Mouse (Mus musculus): Measurements from ENCODE around the gene Afdn. TPM values are rescaled to one million over a fixed set of nuclear protein-coding genes. Genes with fewer than 3 reads are reported as not detected.

Afdn gene
- total RNA-seq, 2 experiments from 2014 or later = 0.59 to 10.6 TPM

DNA sequence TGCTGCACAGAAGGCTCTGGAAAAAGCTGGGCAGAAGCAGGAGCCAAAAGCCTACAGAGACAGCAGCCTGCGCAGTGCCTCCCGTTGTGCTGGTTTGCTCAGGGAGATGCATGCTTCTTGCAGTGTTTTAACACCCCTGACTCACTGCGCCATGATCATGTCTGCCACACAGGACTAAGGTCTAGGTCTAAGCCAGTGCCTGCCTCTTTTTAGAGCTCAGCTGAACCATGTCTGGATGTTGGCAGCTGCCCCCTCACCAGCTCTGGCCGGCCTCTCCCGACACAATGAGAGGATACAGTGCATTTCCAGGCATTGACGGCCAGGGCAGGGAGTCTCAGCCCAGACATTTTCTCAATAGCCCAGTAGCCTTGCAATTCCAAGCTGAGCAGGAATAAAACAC lies 23.0 kb upstream of the Afdn start:
- no peak for ATAC-seq (replicated peaks; ENCODE audit: low FRiP score, low TSS enrichment, poor library complexity, severe bottlenecking)

DNA sequence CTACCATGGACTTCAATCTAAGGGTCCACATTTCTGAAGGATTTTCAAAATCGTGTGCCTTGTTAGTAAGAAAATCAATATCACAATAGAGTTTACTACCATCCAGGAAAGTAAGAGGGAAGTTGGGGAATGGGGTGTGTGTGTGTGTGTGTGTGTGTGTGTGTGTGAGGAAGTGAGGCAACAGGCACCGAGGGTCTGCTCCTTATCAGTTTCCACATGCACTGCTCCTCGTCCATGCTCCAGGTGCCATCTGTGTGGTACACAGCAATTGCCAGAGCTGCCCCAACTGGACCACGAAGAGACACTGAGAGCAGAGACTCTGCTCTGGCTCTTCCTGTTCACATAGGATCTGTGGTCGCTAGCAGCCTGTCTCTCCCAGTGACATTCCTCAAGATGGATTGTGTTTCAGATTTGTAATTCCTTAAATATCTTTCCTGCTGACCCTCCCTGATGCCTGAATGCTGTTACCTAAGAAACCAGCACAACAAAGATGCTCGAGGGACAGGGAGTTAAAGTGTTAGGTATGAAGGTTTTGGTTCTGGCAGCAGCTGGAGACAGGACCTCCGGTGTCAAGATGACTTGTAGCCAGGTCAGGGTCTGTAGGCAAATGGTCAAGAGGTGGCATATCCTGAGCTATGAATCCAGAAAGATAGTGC lies 22.1 kb upstream of the Afdn start:
- no peak for ATAC-seq (replicated peaks; ENCODE audit: low FRiP score, low TSS enrichment, poor library complexity, severe bottlenecking)

DNA sequence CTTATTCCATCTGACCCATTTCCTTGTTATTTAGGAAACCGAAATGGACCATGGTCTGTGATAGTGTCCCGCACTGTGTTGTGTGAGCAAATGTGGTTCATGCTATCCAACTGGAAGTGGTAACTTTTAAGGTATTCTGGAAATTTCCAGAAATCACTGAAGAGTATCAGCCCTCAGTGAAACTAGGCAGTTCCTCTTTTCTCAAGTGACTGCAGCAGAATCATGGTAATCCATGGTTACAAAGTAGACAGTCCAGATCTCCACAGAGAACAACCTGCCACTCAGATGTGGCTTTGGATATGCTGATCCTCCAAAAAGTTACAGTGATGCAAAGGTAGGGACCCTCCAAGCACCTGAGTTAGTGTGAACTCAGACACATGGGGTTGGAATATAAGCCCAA lies 21.4 kb upstream of the Afdn start:
- no peak for ATAC-seq (replicated peaks; ENCODE audit: low FRiP score, low TSS enrichment, poor library complexity, severe bottlenecking)

DNA sequence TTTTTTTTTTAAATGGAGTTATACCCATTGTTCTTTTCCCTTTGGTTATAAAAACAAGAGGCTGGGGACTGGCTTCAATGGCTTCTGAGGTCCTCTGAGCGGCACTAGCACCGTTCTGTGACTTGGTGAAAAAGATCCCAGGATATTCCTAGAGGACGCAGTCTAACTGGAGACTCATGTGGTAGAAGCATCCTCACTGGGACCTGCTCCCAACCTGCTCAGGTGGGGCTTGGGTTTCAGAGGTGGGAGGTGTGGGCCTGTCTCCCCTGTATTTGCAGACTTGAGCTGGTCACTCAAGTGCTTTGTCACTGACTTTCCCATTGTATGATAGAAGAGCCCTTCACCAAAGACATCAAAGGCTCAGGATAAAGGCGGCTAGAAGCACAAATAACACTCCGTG lies 20.4 kb upstream of the Afdn start:
- ATAC-seq (replicated peaks; ENCODE audit: low FRiP score, low TSS enrichment, poor library complexity, severe bottlenecking) = no peak

DNA sequence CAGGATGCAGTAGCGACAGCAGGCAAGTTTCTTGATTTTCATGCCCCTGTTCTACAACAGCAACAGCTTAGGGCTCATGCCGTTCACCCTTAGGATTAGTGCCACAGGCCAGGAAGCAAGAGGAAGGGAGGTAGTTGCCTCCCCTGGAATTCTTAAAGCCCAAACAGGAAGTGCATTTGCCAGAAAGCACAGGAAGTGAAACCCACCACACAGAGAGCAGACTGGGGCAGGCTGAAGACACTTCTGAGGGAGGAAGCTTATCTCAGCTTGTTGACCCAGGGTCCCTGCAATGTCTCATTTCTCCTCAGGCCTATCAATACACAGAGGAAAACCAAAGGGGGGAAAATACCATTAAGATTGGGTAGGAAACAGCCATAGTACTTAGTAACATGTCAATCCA lies 19.5 kb upstream of the Afdn start:
- no peak for ATAC-seq (replicated peaks; ENCODE audit: low FRiP score, low TSS enrichment, poor library complexity, severe bottlenecking)

DNA sequence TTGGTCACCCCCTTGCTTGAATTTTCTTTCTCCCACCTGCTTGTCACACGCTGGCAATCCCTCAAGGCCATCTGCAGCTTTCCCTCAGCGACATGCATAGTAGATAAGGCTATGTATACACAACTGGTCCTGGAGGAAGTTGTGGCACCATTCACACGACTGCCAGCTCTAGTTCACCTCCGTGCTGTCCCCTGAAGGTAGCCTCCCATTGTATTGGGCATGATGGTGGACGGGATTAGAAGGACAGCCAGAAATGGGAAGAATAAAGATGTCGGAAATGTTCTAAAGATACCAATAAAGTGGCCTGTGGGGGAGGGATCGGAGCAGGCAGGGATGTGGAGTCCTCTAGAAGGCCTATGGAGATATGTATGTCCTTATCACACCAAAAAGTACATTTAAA lies 18.7 kb upstream of the Afdn start:
- ATAC-seq (replicated peaks; ENCODE audit: low FRiP score, low TSS enrichment, poor library complexity, severe bottlenecking) = no peak

DNA sequence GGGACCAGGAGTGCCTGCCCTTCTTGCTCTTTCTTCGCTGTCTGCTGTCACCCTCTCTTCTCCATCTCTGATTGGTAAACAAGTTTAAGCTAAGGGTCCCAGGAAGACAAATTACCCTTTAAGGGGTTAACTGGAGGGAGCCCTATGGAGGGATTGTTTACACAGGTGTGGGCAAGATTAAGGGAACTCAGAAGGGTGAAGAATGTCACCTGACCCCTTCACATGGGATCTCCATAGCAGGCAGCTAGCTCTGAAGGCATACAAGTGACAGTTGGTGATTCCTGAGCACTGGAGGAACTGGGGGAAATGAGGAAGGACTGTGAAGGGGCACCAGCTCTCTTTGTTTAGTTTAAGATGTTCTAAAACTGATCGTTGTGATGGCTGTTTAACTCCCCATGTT lies 18.0 kb upstream of the Afdn start:
- ATAC-seq (replicated peaks; ENCODE audit: low FRiP score, low TSS enrichment, poor library complexity, severe bottlenecking) = no peak

DNA sequence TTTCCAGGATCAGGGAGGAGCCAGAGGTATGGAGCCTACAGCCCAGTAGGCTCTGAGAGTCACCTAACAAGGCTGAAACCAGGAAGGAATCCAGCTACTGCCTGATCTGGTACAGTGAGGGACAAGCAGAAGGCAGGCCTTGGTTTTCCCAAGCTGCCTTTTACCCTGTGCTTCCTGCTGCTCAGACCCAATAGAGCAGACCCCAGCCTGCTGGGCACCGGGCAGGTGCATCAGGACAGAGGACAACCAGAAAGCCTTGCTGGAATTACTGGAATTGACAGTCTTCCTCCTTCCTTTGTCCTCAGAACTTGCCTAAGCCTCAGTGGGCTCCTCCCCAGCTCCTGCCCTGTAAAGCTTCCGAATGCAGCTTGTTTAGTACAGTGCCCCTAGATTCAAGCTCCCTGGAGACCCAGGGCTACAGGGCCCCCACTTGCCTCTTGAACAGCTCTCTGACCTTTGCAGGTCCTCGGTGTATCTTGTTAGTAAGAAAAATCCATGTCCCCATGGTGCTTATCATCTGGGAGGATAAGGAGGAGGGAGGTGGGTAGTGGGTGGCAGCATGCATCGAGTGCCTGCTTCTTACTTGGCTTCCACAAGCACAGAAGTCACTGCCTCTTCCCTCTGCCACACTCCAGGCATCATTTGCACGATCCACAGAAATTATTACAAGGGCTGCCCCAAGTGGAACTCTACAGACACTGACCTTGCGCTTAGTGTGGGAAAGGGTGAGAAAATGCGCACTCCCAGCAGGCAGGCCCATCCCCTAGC lies 17.2 kb upstream of the Afdn start:
- no peak for ATAC-seq (replicated peaks; ENCODE audit: low FRiP score, low TSS enrichment, poor library complexity, severe bottlenecking)

DNA sequence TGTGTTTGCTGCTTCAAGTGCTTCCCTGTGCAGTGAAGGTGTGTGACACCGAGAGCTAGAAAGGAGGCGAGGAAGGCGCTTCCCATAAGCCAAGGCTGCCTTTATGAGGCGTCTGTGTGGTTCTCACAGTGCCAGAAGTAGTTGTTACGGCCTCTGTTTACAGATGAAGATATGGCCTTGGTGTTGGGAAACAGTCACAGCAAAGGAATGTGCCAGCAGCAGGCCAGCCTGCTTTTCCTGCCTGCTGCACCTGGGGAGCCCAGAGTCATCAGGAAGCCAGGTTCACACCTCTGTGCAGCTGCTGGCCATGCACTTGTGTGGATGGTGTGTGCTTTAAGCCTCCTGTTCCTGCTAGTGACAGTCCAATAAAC lies 16.6 kb upstream of the Afdn start:
- ATAC-seq (replicated peaks; ENCODE audit: low FRiP score, low TSS enrichment, poor library complexity, severe bottlenecking) = no peak

DNA sequence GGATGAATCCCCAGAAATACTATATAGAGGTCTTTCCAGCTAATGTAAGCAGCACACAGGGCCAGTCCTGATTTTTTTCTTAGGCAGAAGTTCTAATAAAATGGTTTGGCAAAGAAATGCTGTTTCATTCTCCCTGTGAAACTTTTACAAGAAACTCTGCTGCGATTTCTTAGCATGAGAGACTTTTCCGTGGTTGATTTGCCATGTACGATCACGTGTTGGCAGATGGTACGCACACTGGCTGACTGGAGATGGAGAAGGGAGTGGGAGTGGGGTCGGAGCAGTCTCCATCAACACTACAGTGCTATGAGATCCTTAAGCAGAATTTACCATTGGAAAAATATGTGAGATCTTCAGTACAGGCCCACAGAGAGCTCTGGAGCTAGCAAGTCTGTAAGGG lies 16.1 kb upstream of the Afdn start:
- ATAC-seq (replicated peaks; ENCODE audit: low FRiP score, low TSS enrichment, poor library complexity, severe bottlenecking) = no peak

DNA sequence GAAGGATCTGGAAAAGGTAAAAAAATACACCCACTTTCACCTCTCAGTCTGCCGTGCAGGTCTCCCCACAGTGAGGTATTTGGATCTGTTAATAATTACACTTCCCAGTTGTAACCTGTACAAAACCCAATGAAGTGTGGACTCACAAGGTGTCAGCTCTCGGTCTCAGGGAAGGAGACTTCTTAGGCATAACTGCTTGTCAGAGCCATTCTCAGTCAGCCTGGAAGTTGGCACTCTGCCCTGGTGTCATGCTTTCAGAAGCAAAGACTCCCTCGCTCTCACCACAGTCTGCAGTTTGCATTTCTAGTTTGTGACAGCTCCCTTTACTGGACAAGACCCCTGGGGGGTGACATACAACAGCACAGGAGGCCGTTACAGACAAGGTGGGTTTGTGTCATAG lies 15.5 kb upstream of the Afdn start:
- ATAC-seq (replicated peaks; ENCODE audit: low FRiP score, low TSS enrichment, poor library complexity, severe bottlenecking) = no peak

DNA sequence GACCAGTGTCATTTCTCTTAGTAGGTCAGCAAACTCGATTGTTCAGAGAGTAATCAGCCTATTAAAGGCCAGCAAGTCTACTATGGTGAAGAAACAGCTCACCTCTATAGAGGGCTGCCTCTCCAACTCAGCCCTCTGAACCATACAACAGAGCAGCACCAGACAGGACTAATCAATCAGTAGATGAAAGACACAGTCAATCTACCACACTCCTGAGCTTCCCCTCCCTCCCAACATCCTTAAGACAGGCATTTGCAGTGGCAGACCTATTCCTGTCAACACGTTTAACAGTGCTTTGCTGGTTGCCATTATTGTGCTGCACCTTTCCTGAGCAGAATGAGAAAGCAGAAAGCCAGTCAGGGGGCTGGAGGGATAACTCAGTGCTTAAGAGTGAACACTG lies 15.0 kb upstream of the Afdn start:
- no peak for ATAC-seq (replicated peaks; ENCODE audit: low FRiP score, low TSS enrichment, poor library complexity, severe bottlenecking)

DNA sequence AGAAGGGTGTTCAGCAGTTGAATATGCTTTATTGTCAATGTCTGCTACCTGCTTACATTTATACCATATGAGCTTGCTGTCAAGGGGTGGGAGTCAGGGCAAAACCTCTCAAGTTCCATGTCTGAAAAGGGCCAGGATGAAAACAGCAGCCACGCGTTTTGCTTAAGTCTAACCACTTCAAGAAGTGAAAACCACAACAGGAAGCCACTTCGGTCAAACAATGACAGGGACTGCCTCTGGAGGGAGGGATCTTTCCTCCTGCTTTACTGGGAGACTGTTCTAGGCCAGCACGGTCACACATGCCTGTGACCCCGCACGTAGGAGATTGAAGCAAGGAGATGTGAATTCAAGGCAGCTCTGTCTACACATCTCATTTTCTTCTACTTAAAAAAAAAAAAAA lies 14.0 kb upstream of the Afdn start:
- no peak for ATAC-seq (replicated peaks; ENCODE audit: low FRiP score, low TSS enrichment, poor library complexity, severe bottlenecking)

DNA sequence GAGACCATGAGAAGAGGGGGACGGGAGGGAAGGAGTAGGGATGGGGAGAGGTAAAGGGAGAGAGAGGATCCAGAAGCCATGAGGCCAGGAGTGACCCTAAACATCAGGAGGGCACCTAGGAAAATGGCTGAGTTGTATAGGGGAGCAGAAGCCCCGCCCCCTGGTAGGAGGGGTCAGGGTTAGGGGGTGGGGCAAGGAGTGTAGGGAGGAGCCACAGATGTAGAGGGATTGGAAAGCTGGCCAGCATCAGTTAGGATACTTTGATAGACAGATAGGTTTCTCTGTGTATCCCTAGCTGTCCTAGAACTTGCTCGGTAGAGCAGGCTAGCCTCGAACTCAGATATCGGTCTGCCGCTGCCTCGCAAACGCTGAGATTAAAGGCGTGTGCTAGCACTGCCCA lies 12.7 kb upstream of the Afdn start:
- ATAC-seq (replicated peaks; ENCODE audit: low FRiP score, low TSS enrichment, poor library complexity, severe bottlenecking) = no peak

DNA sequence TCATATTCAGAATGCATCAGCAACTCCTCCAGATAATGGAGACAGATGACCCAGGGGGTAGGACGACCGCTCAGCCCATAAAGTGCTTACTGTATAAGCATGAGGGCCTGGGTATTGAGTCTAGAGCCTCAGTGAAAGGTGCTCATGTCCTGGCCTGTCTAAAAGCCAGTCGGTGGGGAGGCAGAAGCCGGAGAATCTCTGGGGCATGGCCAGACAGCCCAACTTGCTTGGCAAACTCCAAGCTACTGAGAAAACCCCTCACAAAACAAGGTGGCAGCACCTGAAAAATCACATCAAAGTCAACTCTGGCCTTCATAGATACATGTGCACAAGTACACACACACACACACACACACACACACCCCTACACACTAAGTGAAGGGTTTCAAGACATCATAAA lies 11.3 kb upstream of the Afdn start:
- no peak for ATAC-seq (replicated peaks; ENCODE audit: low FRiP score, low TSS enrichment, poor library complexity, severe bottlenecking)

DNA sequence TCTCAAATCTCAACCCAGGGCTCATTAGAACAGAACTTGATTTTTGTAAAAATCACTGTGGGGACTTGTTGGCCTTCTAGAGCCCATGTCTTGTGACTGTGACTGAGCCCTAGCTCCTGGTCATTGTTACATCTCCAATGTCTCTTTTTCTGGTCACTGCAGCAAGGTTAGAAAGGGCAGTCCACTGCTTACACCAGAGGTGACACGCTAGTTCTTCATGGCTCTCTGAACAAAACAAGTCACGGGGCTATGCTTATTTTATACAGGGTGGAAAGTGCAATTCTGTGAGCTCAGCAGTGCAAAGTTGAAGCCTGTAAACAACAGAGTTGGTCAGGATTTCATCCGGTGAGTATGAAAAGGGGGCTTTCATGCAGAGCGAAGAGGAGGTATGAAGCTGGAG lies 6.4 kb upstream of the Afdn start:
- ATAC-seq (replicated peaks; ENCODE audit: low FRiP score, low TSS enrichment, poor library complexity, severe bottlenecking) = no peak

DNA sequence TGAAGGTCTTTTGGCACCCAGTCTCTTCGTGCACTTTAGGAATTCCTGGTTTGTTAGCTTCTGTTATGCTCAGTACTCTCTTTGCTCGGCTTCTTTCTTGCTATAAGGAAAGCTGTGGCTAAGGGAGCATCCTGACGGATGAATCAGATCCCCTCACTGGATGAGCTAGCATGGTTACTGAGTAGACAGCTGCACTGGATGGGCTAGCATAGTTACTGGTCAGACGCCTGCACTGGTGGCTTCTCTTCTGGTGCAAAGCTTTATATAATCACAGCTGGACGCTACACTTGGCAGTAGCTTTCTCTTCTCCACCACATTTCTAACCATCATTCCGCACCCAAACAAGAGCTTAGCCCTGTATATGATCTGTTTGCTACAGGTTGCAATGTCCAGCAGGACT lies 5.4 kb upstream of the Afdn start:
- no peak for ATAC-seq (replicated peaks; ENCODE audit: low FRiP score, low TSS enrichment, poor library complexity, severe bottlenecking)

DNA sequence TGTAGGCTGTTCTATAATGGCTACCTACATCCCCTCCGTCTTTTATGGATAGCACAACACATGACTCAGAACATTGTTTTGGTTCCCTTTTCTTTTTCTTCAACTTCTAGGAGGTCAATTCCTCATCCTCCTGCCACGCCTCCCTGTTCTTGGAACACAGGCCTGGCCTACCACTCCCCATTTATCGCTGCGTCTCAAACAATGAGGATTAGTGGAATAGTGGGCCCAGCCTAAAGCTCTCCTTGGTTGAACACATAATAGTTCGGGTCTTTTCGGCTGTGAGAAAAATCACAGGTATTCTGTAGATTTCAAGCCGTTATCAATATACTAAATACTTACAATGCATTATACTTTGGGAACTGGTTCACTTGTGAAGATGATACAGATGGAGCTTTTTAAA lies 1.8 kb upstream of the Afdn start:
- ATAC-seq (replicated peaks; ENCODE audit: low FRiP score, low TSS enrichment, poor library complexity, severe bottlenecking) = no peak

DNA sequence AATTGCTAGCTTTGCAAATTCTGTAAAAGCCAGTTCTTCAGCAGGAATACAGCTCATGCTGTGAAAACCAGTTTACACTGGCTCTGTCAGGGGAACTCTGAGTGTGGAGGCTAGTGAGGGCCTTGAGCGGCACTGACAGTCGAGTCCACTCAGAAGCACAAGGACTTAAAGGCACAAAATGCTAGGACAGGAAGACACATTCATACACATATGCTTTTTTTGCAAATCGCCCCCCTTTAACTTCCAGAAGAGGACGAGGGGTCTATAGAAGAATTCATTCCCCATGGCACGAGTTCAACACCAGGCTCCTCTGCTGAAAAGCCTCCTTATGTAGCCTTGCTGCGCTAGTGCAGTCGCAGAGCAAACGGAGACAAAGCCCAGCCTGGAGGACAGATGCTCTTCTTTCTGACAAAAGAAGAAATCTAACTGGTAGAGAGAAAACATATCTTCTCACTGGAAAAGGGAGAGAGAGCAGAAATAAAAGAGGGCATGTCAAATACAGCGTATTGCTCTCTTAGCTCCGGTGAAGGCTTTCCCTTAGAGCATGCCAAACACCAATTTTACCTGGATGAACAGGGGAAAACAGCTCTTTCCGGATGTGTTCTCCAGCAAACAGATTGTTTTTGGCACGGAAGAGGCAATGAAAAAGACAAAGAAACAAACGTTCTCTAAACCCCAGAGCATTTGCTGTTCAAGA lies 1.0 kb upstream of the Afdn start:
- ATAC-seq (replicated peaks; ENCODE audit: low FRiP score, low TSS enrichment, poor library complexity, severe bottlenecking) = no peak

DNA sequence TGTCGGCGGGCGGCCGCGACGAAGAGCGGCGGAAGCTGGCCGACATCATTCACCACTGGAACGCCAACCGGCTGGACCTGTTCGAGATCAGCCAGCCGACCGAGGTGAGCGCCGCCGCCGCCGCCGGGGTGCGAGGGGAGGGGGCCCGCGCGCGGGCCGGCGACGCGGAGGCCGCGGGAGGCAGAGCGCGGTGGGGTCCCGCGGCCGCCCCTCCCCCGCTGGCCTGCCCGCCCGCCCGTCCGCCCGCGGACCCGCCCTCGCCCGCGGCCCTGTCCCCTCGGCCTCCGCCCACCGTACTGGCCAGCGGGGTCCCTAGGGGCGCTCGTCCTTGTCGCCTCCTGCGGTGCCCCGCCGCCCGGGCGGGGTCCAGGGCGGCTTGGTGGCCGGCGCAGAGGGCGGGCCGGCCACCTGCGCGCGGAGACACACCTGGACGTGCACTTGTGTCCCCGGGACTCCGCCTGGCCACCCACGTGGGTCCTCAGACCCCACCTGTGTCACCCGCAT lies 388 bp downstream of the Afdn start:
- ATAC-seq (replicated peaks; ENCODE audit: low FRiP score, low TSS enrichment, poor library complexity, severe bottlenecking) = no peak

Measured in megakaryocyte-erythroid progenitor cell, adult 5-6 weeks (primary cell).